Mouse (Mus musculus): Measurements from ENCODE around the gene Ccm2l. TPM values are rescaled to one million over a fixed set of nuclear protein-coding genes. Genes with fewer than 3 reads are reported as not detected.

Gene Ccm2l
- polyA plus RNA-seq, 1 experiment from 2014 or later: 0.85 TPM

- H3K9me3 ChIP-seq (ENCODE audit: control insufficient read depth, low read length): no peaks in the 10 kb centered on the region
- H3K4me1 ChIP-seq (replicated peaks; ENCODE audit: control insufficient read depth, insufficient read depth, low read length): peaks cover 44% of the 10 kb centered on the region
- WGBS: 60% methylated on average over 4 of the region's 4 CpGs
- peaks cover 2% of the 10 kb centered on the region; the same call in 1 of the 2 replicates for H3K27me3 ChIP-seq (replicated peaks; ENCODE audit: control insufficient read depth, insufficient read depth, low read length)
- peak overlapping the region; percentile 88 for H3K27ac ChIP-seq (ENCODE audit: low read length)
- H3K36me3 ChIP-seq (ENCODE audit: control insufficient read depth, insufficient read depth): no peaks in the 10 kb centered on the region; the same call in 1 of the 2 replicates
- no peak overlapping the region for H3K9ac ChIP-seq (replicated peaks; ENCODE audit: low read depth, low read length)
- H3K4me3 ChIP-seq (replicated peaks; ENCODE audit: low read length): no peak overlapping the region
- H3K4me2 ChIP-seq (ENCODE audit: low read length): no peak overlapping the region
- no peak for ATAC-seq
Observed at GRCm38 (mm10) chr2:153049997-153050358, 15.8 kb upstream of the Ccm2l start.

- Histone ChIP-seq H3K27ac (ENCODE audit: low read length) (no peak overlapping the region), H3K4me1 (replicated peaks; ENCODE audit: control insufficient read depth, insufficient read depth, low read length) (peaks cover 36% of the 10 kb centered on the region), H3K9ac (replicated peaks; ENCODE audit: low read depth, low read length) (no peak overlapping the region), H3K36me3 (ENCODE audit: control insufficient read depth, insufficient read depth) (no peaks in the 10 kb centered on the region; the same call in 1 of the 2 replicates), H3K9me3 (ENCODE audit: control insufficient read depth, low read length) (no peaks in the 10 kb centered on the region), H3K4me3 (replicated peaks; ENCODE audit: low read length) (no peak overlapping the region), H3K4me2 (ENCODE audit: low read length) (no peak overlapping the region), H3K27me3 (replicated peaks; ENCODE audit: control insufficient read depth, insufficient read depth, low read length) (peaks cover 2% of the 10 kb centered on the region; the same call in 1 of the 2 replicates)
- no peak for ATAC-seq
- 81% methylated on average over 6 of the region's 6 CpGs for WGBS
Observed at GRCm38 (mm10) chr2:153051095-153051494, 14.7 kb upstream of the Ccm2l start.

- Histone ChIP-seq H3K27ac (ENCODE audit: low read length) (no peak overlapping the region), H3K4me2 (ENCODE audit: low read length) (no peak overlapping the region), H3K4me1 (replicated peaks; ENCODE audit: control insufficient read depth, insufficient read depth, low read length) (peaks cover 31% of the 10 kb centered on the region), H3K27me3 (replicated peaks; ENCODE audit: control insufficient read depth, insufficient read depth, low read length) (peaks cover 2% of the 10 kb centered on the region; the same call in 1 of the 2 replicates), H3K36me3 (ENCODE audit: control insufficient read depth, insufficient read depth) (no peaks in the 10 kb centered on the region; the same call in 1 of the 2 replicates), H3K4me3 (replicated peaks; ENCODE audit: low read length) (no peak overlapping the region), H3K9me3 (ENCODE audit: control insufficient read depth, low read length) (no peaks in the 10 kb centered on the region), H3K9ac (replicated peaks; ENCODE audit: low read depth, low read length) (no peak overlapping the region)
- 82% methylated on average over 9 of the region's 9 CpGs for WGBS
- ATAC-seq: no peak
Observed at GRCm38 (mm10) chr2:153051537-153051936, 14.2 kb upstream of the Ccm2l start.

- no peak for ATAC-seq
- Histone ChIP-seq H3K36me3 (ENCODE audit: control insufficient read depth, insufficient read depth) (no peaks in the 10 kb centered on the region; the same call in 1 of the 2 replicates), H3K9me3 (ENCODE audit: control insufficient read depth, low read length) (no peaks in the 10 kb centered on the region), H3K27me3 (replicated peaks; ENCODE audit: control insufficient read depth, insufficient read depth, low read length) (peaks cover 2% of the 10 kb centered on the region; the same call in 1 of the 2 replicates), H3K27ac (ENCODE audit: low read length) (no peak overlapping the region), H3K4me1 (replicated peaks; ENCODE audit: control insufficient read depth, insufficient read depth, low read length) (peaks cover 25% of the 10 kb centered on the region), H3K4me2 (ENCODE audit: low read length) (no peak overlapping the region), H3K4me3 (replicated peaks; ENCODE audit: low read length) (no peak overlapping the region), H3K9ac (replicated peaks; ENCODE audit: low read depth, low read length) (no peak overlapping the region; the same call in 1 of the 2 replicates)
- WGBS: 10% methylated on average over 30 of the region's 30 CpGs
Observed at GRCm38 (mm10) chr2:153052700-153053351, 12.9 kb upstream of the Ccm2l start.

GRCm38 (mm10) chr2:153053896-153054295, 11.9 kb upstream of the Ccm2l start:
- peaks cover 16% of the 10 kb centered on the region for H3K4me1 ChIP-seq (replicated peaks; ENCODE audit: control insufficient read depth, insufficient read depth, low read length)
- H3K4me2 ChIP-seq (ENCODE audit: low read length): no peak overlapping the region
- no peak overlapping the region for H3K9ac ChIP-seq (replicated peaks; ENCODE audit: low read depth, low read length)
- no peak for ATAC-seq
- no peaks in the 10 kb centered on the region for H3K9me3 ChIP-seq (ENCODE audit: control insufficient read depth, low read length)
- H3K36me3 ChIP-seq (ENCODE audit: control insufficient read depth, insufficient read depth): no peaks in the 10 kb centered on the region; the same call in 1 of the 2 replicates
- no peak overlapping the region for H3K4me3 ChIP-seq (replicated peaks; ENCODE audit: low read length)
- peaks cover 2% of the 10 kb centered on the region; the same call in 1 of the 2 replicates for H3K27me3 ChIP-seq (replicated peaks; ENCODE audit: control insufficient read depth, insufficient read depth, low read length)
- no peak overlapping the region for H3K27ac ChIP-seq (ENCODE audit: low read length)
- 89% methylated on average over 8 of the region's 8 CpGs for WGBS

- ATAC-seq: no peak
- H3K4me1 ChIP-seq (replicated peaks; ENCODE audit: control insufficient read depth, insufficient read depth, low read length): peaks cover 4% of the 10 kb centered on the region; the same call in 1 of the 2 replicates
- H3K36me3 ChIP-seq (ENCODE audit: control insufficient read depth, insufficient read depth): no peaks in the 10 kb centered on the region; the same call in 1 of the 2 replicates
- H3K27me3 ChIP-seq (replicated peaks; ENCODE audit: control insufficient read depth, insufficient read depth, low read length): peaks cover 2% of the 10 kb centered on the region; the same call in 1 of the 2 replicates
- 56% methylated on average over 6 of the region's 6 CpGs for WGBS
- no peaks in the 10 kb centered on the region for H3K9me3 ChIP-seq (ENCODE audit: control insufficient read depth, low read length)
- H3K9ac ChIP-seq (replicated peaks; ENCODE audit: low read depth, low read length): no peak overlapping the region
- H3K27ac ChIP-seq (ENCODE audit: low read length): no peak overlapping the region
- H3K4me2 ChIP-seq (ENCODE audit: low read length): no peak overlapping the region
- no peak overlapping the region for H3K4me3 ChIP-seq (replicated peaks; ENCODE audit: low read length)
Observed at GRCm38 (mm10) chr2:153055270-153055920, 10.4 kb upstream of the Ccm2l start.

- no peak overlapping the region for H3K4me2 ChIP-seq (ENCODE audit: low read length)
- H3K4me3 ChIP-seq (replicated peaks; ENCODE audit: low read length): no peak overlapping the region
- H3K36me3 ChIP-seq (ENCODE audit: control insufficient read depth, insufficient read depth): no peaks in the 10 kb centered on the region; the same call in 1 of the 2 replicates
- no peaks in the 10 kb centered on the region for H3K9me3 ChIP-seq (ENCODE audit: control insufficient read depth, low read length)
- H3K27ac ChIP-seq (ENCODE audit: low read length): no peak overlapping the region
- H3K27me3 ChIP-seq (replicated peaks; ENCODE audit: control insufficient read depth, insufficient read depth, low read length): no peaks in the 10 kb centered on the region
- H3K9ac ChIP-seq (replicated peaks; ENCODE audit: low read depth, low read length): no peak overlapping the region
- ATAC-seq: no peak
- WGBS: 66% methylated on average over 4 of the region's 4 CpGs
- 0 out of 2 replicates have a peak, but pooled peaks cover 1% of the 10 kb centered on the region for H3K4me1 ChIP-seq (replicated peaks; ENCODE audit: control insufficient read depth, insufficient read depth, low read length)
Observed at GRCm38 (mm10) chr2:153058365-153058764, 7.4 kb upstream of the Ccm2l start.

- H3K27me3 ChIP-seq (replicated peaks; ENCODE audit: control insufficient read depth, insufficient read depth, low read length): no peaks in the 10 kb centered on the region
- no peak overlapping the region for H3K4me3 ChIP-seq (replicated peaks; ENCODE audit: low read length)
- 90% methylated on average over 7 of the region's 7 CpGs for WGBS
- no peaks in the 10 kb centered on the region for H3K9me3 ChIP-seq (ENCODE audit: control insufficient read depth, low read length)
- ATAC-seq: no peak
- no peak overlapping the region for H3K27ac ChIP-seq (ENCODE audit: low read length)
- H3K4me2 ChIP-seq (ENCODE audit: low read length): no peak overlapping the region
- H3K36me3 ChIP-seq (ENCODE audit: control insufficient read depth, insufficient read depth): no peaks in the 10 kb centered on the region
- peaks cover 6% of the 10 kb centered on the region; the same call in 1 of the 2 replicates for H3K4me1 ChIP-seq (replicated peaks; ENCODE audit: control insufficient read depth, insufficient read depth, low read length)
- H3K9ac ChIP-seq (replicated peaks; ENCODE audit: low read depth, low read length): no peak overlapping the region
Observed at GRCm38 (mm10) chr2:153060216-153060615, 5.5 kb upstream of the Ccm2l start.

- Histone ChIP-seq H3K9ac (replicated peaks; ENCODE audit: low read depth, low read length) (peak overlapping the region; percentile 22; the same call in 1 of the 2 replicates), H3K4me3 (replicated peaks; ENCODE audit: low read length) (no peak overlapping the region), H3K27me3 (replicated peaks; ENCODE audit: control insufficient read depth, insufficient read depth, low read length) (0 out of 2 replicates have a peak, but pooled peaks cover 3% of the 10 kb centered on the region), H3K27ac (ENCODE audit: low read length) (0 out of 2 replicates have a peak overlapping the region, but pooled peaks have one; percentile 21), H3K9me3 (ENCODE audit: control insufficient read depth, low read length) (no peaks in the 10 kb centered on the region), H3K36me3 (ENCODE audit: control insufficient read depth, insufficient read depth) (no peaks in the 10 kb centered on the region), H3K4me1 (replicated peaks; ENCODE audit: control insufficient read depth, insufficient read depth, low read length) (peaks cover 9% of the 10 kb centered on the region; the same call in 1 of the 2 replicates), H3K4me2 (ENCODE audit: low read length) (no peak overlapping the region)
- 55% methylated on average over 3 of the region's 3 CpGs for WGBS
- ATAC-seq: peak; percentile 45; the same call in 1 of the 2 replicates
Observed at GRCm38 (mm10) chr2:153063394-153063793, 2.4 kb upstream of the Ccm2l start.
